Mouse (Mus musculus): Measurements from ENCODE around the gene Clint1.

DNA sequence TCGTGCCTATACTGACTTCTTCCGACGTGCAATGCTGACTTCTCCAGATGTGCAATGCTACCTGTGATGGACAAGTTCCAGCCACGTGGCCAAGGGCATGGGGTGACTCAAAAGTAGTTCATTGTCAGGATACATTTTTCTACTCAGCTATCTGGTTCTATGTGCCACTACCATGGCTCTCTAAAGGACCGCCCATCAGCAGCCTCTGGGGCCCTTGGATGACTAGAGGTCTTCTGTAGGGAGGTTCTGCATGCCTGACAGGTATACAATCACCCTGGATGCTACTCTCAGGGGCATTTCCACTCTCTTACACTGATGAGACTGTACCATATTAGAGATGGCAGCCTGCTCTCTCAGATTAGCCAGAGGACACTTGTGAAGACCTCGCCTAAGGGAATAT, 41.8 kb upstream of the Clint1 start:
- TF ChIP-seq POLR2A (IDR thresholded peaks at IDR 0.05; ENCODE audit: low read depth, low read length) (no peak), CTCF (IDR thresholded peaks at IDR 0.05; ENCODE audit: borderline replicate concordance, insufficient read depth, low read length) (no peak)
